Mouse (Mus musculus) intestine, embryonic 14.5 days (tissue): ENCODE results near the gene Cog7. TPM values are rescaled to one million over a fixed set of nuclear protein-coding genes. Genes with fewer than 3 reads are reported as not detected.

Experiments used
- ATAC-seq: fragments of 200-750 bp; cut with Nextera tagmentation; replicated peaks from 2 replicates; pipeline ENCODE4 v1.8.0; 2017; ENCODE audit warnings: low read depth, moderate number of reproducible peaks, moderate TSS enrichment, moderate library complexity; ENCODE audit not compliant: low FRiP score, low TSS enrichment
- DNase-seq: peaks from one replicate; pipeline ENCODE4 v3.0.0-alpha.2; 2018; ENCODE audit warnings: low spot score
- H3K27ac ChIP-seq: fragments of 300-500 bp; sonication (generic); 2 replicates; pipeline ENCODE4 v1.5.1; 2014; ENCODE audit warnings: low read depth, mild to moderate bottlenecking, control low read depth
- H3K27me3 ChIP-seq: fragments of 300-500 bp; sonication (generic); replicated peaks from 2 replicates; pipeline ENCODE4 v1.6.1; 2014; ENCODE audit warnings: low read length, control low read depth; ENCODE audit not compliant: control insufficient read depth, insufficient read depth
- H3K36me3 ChIP-seq: fragments of 300-500 bp; sonication (generic); 2 replicates; pipeline ENCODE4 v1.6.1; 2014; ENCODE audit warnings: low read length, control low read depth; ENCODE audit not compliant: control insufficient read depth, insufficient read depth
- H3K4me1 ChIP-seq: fragments of 300-500 bp; sonication (generic); replicated peaks from 2 replicates; pipeline ENCODE4 v1.6.1; 2014; ENCODE audit warnings: low read length, control low read depth, mixed read lengths; ENCODE audit not compliant: control insufficient read depth, insufficient read depth
- H3K4me2 ChIP-seq: fragments of 300-500 bp; sonication (generic); 2 replicates; pipeline ENCODE4 v1.6.1; 2014; ENCODE audit warnings: low read length
- H3K4me3 ChIP-seq: fragments of 300-500 bp; sonication (generic); 2 replicates; pipeline ENCODE4 v1.5.1; 2014; ENCODE audit warnings: low read depth, low read length, control low read depth, mixed read lengths
- H3K9ac ChIP-seq: fragments of 300-500 bp; sonication (generic); 2 replicates; pipeline ENCODE4 v1.6.1; 2014; ENCODE audit warnings: mild to moderate bottlenecking, low read length
- H3K9me3 ChIP-seq: fragments of 300-500 bp; sonication (generic); 2 replicates; pipeline ENCODE4 v1.6.1; 2016; ENCODE audit warnings: low read length, control low read depth; ENCODE audit not compliant: control insufficient read depth
- WGBS: fragments of 180-500 bp; shearing (Covaris S2); extraction: QIAGEN DNeasy Blood & Tissue Kit; methylation state at CpG from one replicate; pipeline ENCODE4 v1.1.7; 2014; 5-methylcytosine and 5-hydroxymethylcytosine counted together
- polyA plus RNA-seq: library from polyadenylated mRNA; unstranded; fragments of >200 nt; fragmentation: Nextera tagmentation; extraction: Ambion mirVana; gene quantifications from 2 replicates; pipeline ENCODE4 v1.2.1, GENCODE M21; 2014

The Cog7 gene
- polyA plus RNA-seq, 1 experiment from 2014 or later: 24.1 TPM

DNA sequence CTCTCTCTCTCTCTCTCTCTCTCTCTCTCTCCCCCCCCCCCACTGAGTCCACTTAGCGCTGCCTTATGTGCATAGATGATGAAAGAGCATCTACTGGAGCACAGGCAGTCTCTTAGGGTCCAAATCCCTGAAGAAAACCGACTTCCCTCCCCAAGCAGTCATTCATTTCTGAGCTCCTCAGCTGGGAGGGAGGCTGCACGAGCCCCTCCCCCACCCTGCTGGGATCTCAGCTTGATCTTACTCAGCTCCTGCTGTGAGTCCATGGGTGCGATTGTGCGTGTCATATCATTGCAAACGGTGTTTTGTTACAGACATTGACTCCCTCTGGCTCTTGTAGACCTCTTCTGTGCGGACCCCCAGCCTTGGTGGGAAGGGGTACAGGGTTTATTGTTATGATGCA is 81.6 kb downstream of the Cog7 start:
- Histone ChIP-seq H3K9me3 (no peaks in the 10 kb centered on the region), H3K9ac (no peak overlapping the region), H3K27me3 (no peaks in the 10 kb centered on the region), H3K4me2 (0 out of 2 replicates have a peak overlapping the region, but pooled peaks have one; percentile 25), H3K4me1 (peaks cover 9% of the 10 kb centered on the region; the same call in 1 of the 2 replicates), H3K27ac (no peak overlapping the region), H3K4me3 (no peak overlapping the region), H3K36me3 (no peaks in the 10 kb centered on the region)
- no peak for ATAC-seq
- DNase-seq: no peak
- 16% methylated on average over 7 of the region's 7 CpGs for WGBS

DNA sequence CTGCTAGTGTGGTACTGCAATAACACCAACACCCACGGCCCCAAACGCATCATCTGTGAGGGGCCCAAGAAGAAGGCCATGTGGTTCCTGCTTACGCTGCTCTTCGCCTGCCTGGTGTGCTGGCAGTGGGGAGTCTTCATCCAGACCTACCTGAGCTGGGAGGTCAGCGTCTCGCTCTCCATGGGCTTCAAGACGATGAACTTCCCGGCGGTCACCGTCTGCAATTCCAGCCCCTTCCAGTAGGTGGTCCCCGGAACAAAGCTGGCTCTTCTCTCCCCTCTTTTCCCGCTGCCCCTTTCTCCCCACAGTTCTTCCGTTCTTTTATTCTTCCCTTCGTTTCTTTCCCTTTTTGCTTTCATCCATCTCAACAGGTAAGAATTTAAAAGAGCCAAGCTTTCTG is 82.2 kb downstream of the Cog7 start:
- Histone ChIP-seq H3K4me2 (peak overlapping the region; percentile 25; the same call in 1 of the 2 replicates), H3K9ac (no peak overlapping the region), H3K27me3 (no peaks in the 10 kb centered on the region), H3K4me3 (no peak overlapping the region), H3K4me1 (peaks cover 9% of the 10 kb centered on the region; the same call in 1 of the 2 replicates), H3K9me3 (no peaks in the 10 kb centered on the region), H3K36me3 (no peaks in the 10 kb centered on the region), H3K27ac (no peak overlapping the region)
- ATAC-seq (no peak), DNase-seq (peak; percentile 80)
- WGBS: 10% methylated on average over 14 of the region's 14 CpGs

DNA sequence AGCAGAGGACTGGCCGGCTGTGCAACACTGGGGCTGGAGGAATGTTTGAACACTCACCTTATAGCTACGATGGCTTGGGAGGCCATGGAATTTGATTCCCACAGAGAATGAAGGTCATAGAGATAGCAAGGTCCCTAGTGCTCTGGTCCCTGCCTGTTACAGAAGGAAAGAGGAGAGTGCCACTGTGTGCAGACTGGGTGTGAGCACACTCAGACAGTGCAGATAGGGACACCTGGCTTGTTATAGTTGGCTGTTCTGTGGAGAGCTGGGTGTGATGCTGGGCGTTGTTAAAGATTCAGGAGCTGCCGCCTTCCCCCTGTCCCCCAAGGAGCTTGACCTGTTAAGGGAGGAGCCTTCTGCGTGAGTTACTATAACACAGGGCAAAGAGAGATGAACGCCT is 84.8 kb downstream of the Cog7 start:
- Histone ChIP-seq H3K4me1 (no peaks in the 10 kb centered on the region), H3K27me3 (no peaks in the 10 kb centered on the region), H3K36me3 (no peaks in the 10 kb centered on the region), H3K4me2 (no peak overlapping the region), H3K9me3 (no peaks in the 10 kb centered on the region), H3K27ac (no peak overlapping the region), H3K9ac (no peak overlapping the region), H3K4me3 (no peak overlapping the region)
- WGBS: 49% methylated on average over 6 of the region's 6 CpGs
- DNase-seq (no peak), ATAC-seq (no peak)

DNA sequence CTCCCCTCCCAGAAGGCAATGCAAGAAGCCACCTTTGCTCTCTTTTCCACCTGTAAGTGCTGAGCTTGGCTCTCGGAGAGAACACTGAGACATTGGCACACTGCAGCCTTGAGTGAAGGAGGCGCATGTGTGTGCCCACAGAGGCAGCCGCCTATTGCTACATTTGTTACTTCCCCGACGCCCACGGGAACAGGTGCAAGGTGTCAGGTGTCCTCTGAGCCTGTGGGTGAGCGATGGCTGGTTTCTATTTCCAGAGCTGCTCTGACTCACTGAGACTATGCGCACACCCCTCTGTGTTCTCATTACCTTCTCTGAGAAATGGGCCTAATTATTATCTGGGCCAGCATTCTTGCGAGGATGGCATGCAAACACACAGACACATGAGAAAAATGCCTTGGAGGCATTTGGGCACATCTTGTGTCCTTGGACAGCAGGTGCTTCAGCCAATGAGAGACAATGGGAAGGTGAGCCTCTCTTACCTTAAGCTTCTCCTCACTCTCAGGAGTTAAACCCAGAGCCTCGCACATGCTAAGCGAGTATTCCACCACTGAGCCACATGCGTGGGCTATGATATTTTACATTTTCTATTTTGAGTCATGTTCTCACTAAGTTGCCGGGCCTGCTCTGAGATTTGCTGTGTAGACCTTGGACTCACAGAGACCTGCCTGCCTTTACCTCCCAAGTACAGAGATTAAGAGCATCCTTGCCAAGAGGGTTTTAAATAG is 90.7 kb downstream of the Cog7 start:
- H3K9ac ChIP-seq: no peak overlapping the region
- no peaks in the 10 kb centered on the region for H3K9me3 ChIP-seq
- no peaks in the 10 kb centered on the region for H3K27me3 ChIP-seq
- no peaks in the 10 kb centered on the region for H3K36me3 ChIP-seq
- ATAC-seq (no peak), DNase-seq (no peak)
- 89% methylated on average over 13 of the region's 13 CpGs for WGBS
- no peak overlapping the region for H3K4me3 ChIP-seq
- H3K4me2 ChIP-seq: no peak overlapping the region
- no peak overlapping the region for H3K27ac ChIP-seq
- H3K4me1 ChIP-seq: no peaks in the 10 kb centered on the region

DNA sequence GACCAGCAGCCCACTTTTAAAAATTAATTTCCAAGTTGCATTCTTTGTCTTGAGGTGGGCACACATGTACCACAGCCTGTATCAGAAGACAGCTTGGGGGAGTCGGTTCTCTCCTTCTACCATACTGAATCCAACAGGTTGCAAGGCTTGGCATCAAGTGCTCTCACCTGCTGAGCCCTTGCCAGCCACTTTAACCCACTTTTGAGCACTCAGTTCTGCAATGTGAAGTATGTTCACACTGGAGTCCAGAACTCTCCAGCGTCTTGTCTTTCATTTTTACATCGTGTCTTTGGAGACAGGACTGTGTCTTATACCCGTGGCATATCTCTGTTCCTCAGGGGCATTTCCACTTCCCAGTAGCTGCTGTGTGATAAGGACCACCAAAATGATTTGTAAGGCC is 101.3 kb downstream of the Cog7 start:
- no peak for DNase-seq
- 92% methylated on average over 4 of the region's 4 CpGs for WGBS
- H3K9me3 ChIP-seq: no peaks in the 10 kb centered on the region
- no peak for ATAC-seq
- no peak overlapping the region for H3K4me3 ChIP-seq
- H3K27me3 ChIP-seq: no peaks in the 10 kb centered on the region
- H3K9ac ChIP-seq: no peak overlapping the region
- no peak overlapping the region for H3K27ac ChIP-seq
- H3K4me1 ChIP-seq: no peaks in the 10 kb centered on the region
- no peaks in the 10 kb centered on the region for H3K36me3 ChIP-seq
- H3K4me2 ChIP-seq: no peak overlapping the region

DNA sequence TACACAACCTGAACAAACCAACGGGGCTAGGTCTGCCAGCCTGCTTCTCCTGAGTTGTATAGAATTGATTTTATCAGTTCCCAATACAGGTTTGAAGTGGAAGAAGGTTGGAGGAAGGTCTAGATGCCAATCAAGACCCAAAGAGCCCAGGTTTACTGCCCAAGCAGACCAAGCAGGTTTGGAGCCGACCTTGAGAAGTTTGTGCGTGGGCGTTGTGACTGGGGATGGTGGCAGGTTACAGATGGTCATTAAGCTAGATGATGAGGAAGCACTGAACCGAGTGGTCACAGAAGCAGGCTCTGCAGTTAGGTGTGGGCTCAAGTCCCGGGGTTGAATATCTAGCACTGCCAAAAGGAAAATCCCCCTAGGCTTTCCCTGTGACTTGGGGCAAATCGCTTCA is 106.7 kb downstream of the Cog7 start:
- H3K36me3 ChIP-seq: no peaks in the 10 kb centered on the region
- H3K4me1 ChIP-seq: no peaks in the 10 kb centered on the region
- DNase-seq (no peak), ATAC-seq (no peak)
- H3K9me3 ChIP-seq: no peaks in the 10 kb centered on the region
- H3K4me2 ChIP-seq: no peak overlapping the region
- no peaks in the 10 kb centered on the region for H3K27me3 ChIP-seq
- no peak overlapping the region for H3K27ac ChIP-seq
- WGBS: 80% methylated on average over 7 of the region's 7 CpGs
- H3K9ac ChIP-seq: no peak overlapping the region
- no peak overlapping the region for H3K4me3 ChIP-seq

DNA sequence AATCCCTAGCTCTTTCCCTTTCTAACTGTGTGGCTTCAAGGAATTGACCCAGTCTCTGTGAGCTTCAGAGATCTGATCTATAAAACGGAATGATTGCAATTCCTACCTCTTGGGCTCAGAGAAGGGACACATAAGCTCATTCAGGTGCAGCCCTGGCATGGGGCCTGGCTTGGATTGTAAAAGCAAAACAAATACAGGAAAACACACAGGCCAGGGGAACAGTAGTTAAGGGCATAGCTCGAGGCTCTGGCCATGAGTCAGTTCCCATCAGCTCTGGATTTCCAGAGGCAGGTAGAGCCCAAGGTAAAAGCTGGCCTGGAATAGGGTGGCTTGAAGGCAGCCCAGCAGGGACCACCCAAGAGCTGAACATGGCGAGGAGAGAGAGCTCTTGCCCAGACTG is 107.5 kb downstream of the Cog7 start:
- H3K4me3 ChIP-seq: no peak overlapping the region
- no peaks in the 10 kb centered on the region for H3K9me3 ChIP-seq
- no peak overlapping the region for H3K27ac ChIP-seq
- no peaks in the 10 kb centered on the region for H3K27me3 ChIP-seq
- H3K4me2 ChIP-seq: no peak overlapping the region
- H3K36me3 ChIP-seq: no peaks in the 10 kb centered on the region
- H3K9ac ChIP-seq: no peak overlapping the region
- ATAC-seq (no peak), DNase-seq (no peak)
- no peaks in the 10 kb centered on the region for H3K4me1 ChIP-seq
- 31% methylated on average over 3 of the region's 3 CpGs for WGBS

DNA sequence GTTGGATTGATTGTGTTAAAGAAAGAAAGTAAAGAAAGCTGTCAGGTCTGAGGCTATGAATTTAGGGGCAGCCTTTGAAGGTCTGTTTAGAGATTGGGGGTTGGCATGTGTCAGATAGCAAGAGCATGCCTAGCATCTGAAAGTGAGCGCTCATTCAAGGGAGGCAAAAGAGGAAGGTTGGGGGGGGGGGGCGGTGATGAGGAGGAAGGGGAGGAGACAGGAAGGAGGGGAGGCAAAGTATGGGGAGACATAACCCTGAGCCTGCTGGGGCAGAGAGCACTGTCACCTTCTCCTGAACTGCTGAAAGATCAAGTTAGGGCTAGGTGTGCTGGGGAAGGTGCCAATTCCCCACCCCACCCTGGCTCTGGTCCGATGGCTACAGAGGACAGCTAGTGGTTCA is 109.9 kb downstream of the Cog7 start:
- ATAC-seq (no peak), DNase-seq (no peak)
- Histone ChIP-seq H3K9ac (no peak overlapping the region), H3K36me3 (no peaks in the 10 kb centered on the region), H3K4me2 (no peak overlapping the region), H3K4me1 (no peaks in the 10 kb centered on the region), H3K27me3 (no peaks in the 10 kb centered on the region), H3K4me3 (no peak overlapping the region), H3K9me3 (no peaks in the 10 kb centered on the region), H3K27ac (no peak overlapping the region)
- WGBS: 80% methylated on average over 2 of the region's 3 CpGs
